Mouse (Mus musculus): ENCODE results near the gene Ly6g6d. TPM values are rescaled to one million over a fixed set of nuclear protein-coding genes. Genes with fewer than 3 reads are reported as not detected.

Gene Ly6g6d
- polyA plus RNA-seq, 1 experiment from 2014 or later, result 0.68 TPM

GRCm38 (mm10) chr17:35115046-35116019 is 37.5 kb upstream of the Ly6g6d start, which contains the start of gene Ly6g5b:
TSS of gene Ly6g5b (minus strand) at chr17:35115428.
- Histone ChIP-seq H3K27ac (no peak within 1 kb of the TSS), H3K4me2 (no peak within 1 kb of the TSS), H3K9me3 (no peaks in the 10 kb centered on the region), H3K36me3 (peaks cover 56% of the 10 kb centered on the region), H3K9ac (replicated peaks) (no peak within 1 kb of the TSS), H3K4me1 (replicated peaks) (peaks cover 8% of the 10 kb centered on the region), H3K27me3 (no peaks in the 10 kb centered on the region), H3K4me3 (replicated peaks) (no peak within 1 kb of the TSS)
- WGBS, result 83% methylated on average over 8 of the region's 8 CpGs
- ATAC-seq (ENCODE audit: insufficient number of reproducible peaks, insufficient read depth, low FRiP score, low TSS enrichment, low read depth), result no peak

GRCm38 (mm10) chr17:35111774-35112173 is 33.9 kb upstream of the Ly6g6d start:
- Histone ChIP-seq H3K9ac (replicated peaks) (no peak overlapping the region), H3K4me3 (replicated peaks) (no peak overlapping the region), H3K4me1 (replicated peaks) (no peaks in the 10 kb centered on the region), H3K27me3 (no peaks in the 10 kb centered on the region), H3K4me2 (no peak overlapping the region), H3K9me3 (no peaks in the 10 kb centered on the region), H3K27ac (no peak overlapping the region), H3K36me3 (peaks cover 30% of the 10 kb centered on the region)
- no peak for ATAC-seq (ENCODE audit: insufficient number of reproducible peaks, insufficient read depth, low FRiP score, low TSS enrichment, low read depth)
- 80% methylated on average over 9 of the region's 9 CpGs for whole genome bisulfite sequencing

- Histone ChIP-seq H3K4me3 (replicated peaks) (no peak within 1 kb of the TSS), H3K9ac (replicated peaks) (no peak within 1 kb of the TSS), H3K4me2 (no peak within 1 kb of the TSS), H3K27me3 (no peaks in the 10 kb centered on the region), H3K4me1 (replicated peaks) (peaks cover 6% of the 10 kb centered on the region; the same call in 1 of the 2 replicates), H3K36me3 (peaks cover 12% of the 10 kb centered on the region), H3K27ac (no peak within 1 kb of the TSS), H3K9me3 (no peaks in the 10 kb centered on the region)
- WGBS, result 80% methylated on average over 6 of the region's 6 CpGs
- no peak for ATAC-seq (ENCODE audit: insufficient number of reproducible peaks, insufficient read depth, low FRiP score, low TSS enrichment, low read depth)
These were observed 30.2 kb upstream of the Ly6g6d start, which contains the start of gene Ly6g5c for GRCm38 (mm10) chr17:35108097-35108496. TSS of gene Ly6g5c (plus strand) at chr17:35108279.

- Histone ChIP-seq H3K27me3 (no peaks in the 10 kb centered on the region), H3K27ac (no peak overlapping the region), H3K4me1 (replicated peaks) (peaks cover 6% of the 10 kb centered on the region; the same call in 1 of the 2 replicates), H3K36me3 (peaks cover 28% of the 10 kb centered on the region), H3K9ac (replicated peaks) (no peak overlapping the region), H3K9me3 (no peaks in the 10 kb centered on the region), H3K4me3 (replicated peaks) (no peak overlapping the region; the same call in 1 of the 2 replicates), H3K4me2 (0 out of 2 replicates have a peak overlapping the region, but pooled peaks have one; percentile 17)
- ATAC-seq (ENCODE audit: insufficient number of reproducible peaks, insufficient read depth, low FRiP score, low TSS enrichment, low read depth), result no peak
- WGBS, result 77% methylated on average over 3 of the region's 3 CpGs
These were observed 28.7 kb upstream of the Ly6g6d start for GRCm38 (mm10) chr17:35106522-35106921.

GRCm38 (mm10) chr17:35105740-35106389 is 28.0 kb upstream of the Ly6g6d start:
- Histone ChIP-seq H3K27ac (no peak overlapping the region), H3K9ac (replicated peaks) (peak overlapping the region; percentile 45; the same call in 1 of the 2 replicates), H3K36me3 (peaks cover 34% of the 10 kb centered on the region), H3K27me3 (no peaks in the 10 kb centered on the region), H3K4me2 (peak overlapping the region; percentile 17), H3K4me3 (replicated peaks) (no peak overlapping the region; the same call in 1 of the 2 replicates), H3K4me1 (replicated peaks) (peaks cover 6% of the 10 kb centered on the region; the same call in 1 of the 2 replicates), H3K9me3 (no peaks in the 10 kb centered on the region)
- WGBS, result 35% methylated on average over 13 of the region's 13 CpGs
- no peak for ATAC-seq (ENCODE audit: insufficient number of reproducible peaks, insufficient read depth, low FRiP score, low TSS enrichment, low read depth)

- no peak overlapping the region for H3K4me3 ChIP-seq (replicated peaks)
- peaks cover 45% of the 10 kb centered on the region for H3K36me3 ChIP-seq
- no peak overlapping the region for H3K4me2 ChIP-seq
- no peaks in the 10 kb centered on the region for H3K9me3 ChIP-seq
- no peak for ATAC-seq (ENCODE audit: insufficient number of reproducible peaks, insufficient read depth, low FRiP score, low TSS enrichment, low read depth)
- no peaks in the 10 kb centered on the region for H3K27me3 ChIP-seq
- H3K27ac ChIP-seq, result no peak overlapping the region
- no peak overlapping the region for H3K9ac ChIP-seq (replicated peaks)
- 83% methylated on average over 6 of the region's 6 CpGs for WGBS
- peaks cover 6% of the 10 kb centered on the region; the same call in 1 of the 2 replicates for H3K4me1 ChIP-seq (replicated peaks)
These were observed 26.9 kb upstream of the Ly6g6d start for GRCm38 (mm10) chr17:35104754-35105153.

- peaks cover 52% of the 10 kb centered on the region for H3K36me3 ChIP-seq
- ATAC-seq (ENCODE audit: insufficient number of reproducible peaks, insufficient read depth, low FRiP score, low TSS enrichment, low read depth), result no peak
- peaks cover 6% of the 10 kb centered on the region; the same call in 1 of the 2 replicates for H3K4me1 ChIP-seq (replicated peaks)
- WGBS, result 85% methylated on average over 7 of the region's 7 CpGs
- H3K9ac ChIP-seq (replicated peaks), result no peak overlapping the region
- H3K9me3 ChIP-seq, result no peaks in the 10 kb centered on the region
- no peak overlapping the region for H3K27ac ChIP-seq
- H3K27me3 ChIP-seq, result no peaks in the 10 kb centered on the region
- no peak overlapping the region for H3K4me2 ChIP-seq
- H3K4me3 ChIP-seq (replicated peaks), result no peak overlapping the region
These were observed 26.2 kb upstream of the Ly6g6d start for GRCm38 (mm10) chr17:35104079-35104478.

GRCm38 (mm10) chr17:35103221-35103690 is 25.4 kb upstream of the Ly6g6d start:
- ATAC-seq (ENCODE audit: insufficient number of reproducible peaks, insufficient read depth, low FRiP score, low TSS enrichment, low read depth), result no peak
- H3K27ac ChIP-seq, result no peak overlapping the region
- H3K9ac ChIP-seq (replicated peaks), result no peak overlapping the region
- H3K9me3 ChIP-seq, result no peaks in the 10 kb centered on the region
- no peaks in the 10 kb centered on the region for H3K27me3 ChIP-seq
- 71% methylated on average over 6 of the region's 6 CpGs for WGBS
- H3K36me3 ChIP-seq, result peaks cover 60% of the 10 kb centered on the region
- peaks cover 6% of the 10 kb centered on the region; the same call in 1 of the 2 replicates for H3K4me1 ChIP-seq (replicated peaks)
- H3K4me2 ChIP-seq, result no peak overlapping the region
- H3K4me3 ChIP-seq (replicated peaks), result no peak overlapping the region

- Histone ChIP-seq H3K27me3 (no peaks in the 10 kb centered on the region), H3K9ac (replicated peaks) (0 out of 2 replicates have a peak overlapping the region, but pooled peaks have one; percentile 9), H3K27ac (no peak overlapping the region), H3K4me2 (no peak overlapping the region; the same call in 1 of the 2 replicates), H3K4me1 (replicated peaks) (peaks cover 6% of the 10 kb centered on the region; the same call in 1 of the 2 replicates), H3K9me3 (no peaks in the 10 kb centered on the region), H3K36me3 (peaks cover 70% of the 10 kb centered on the region), H3K4me3 (replicated peaks) (no peak overlapping the region)
- 0 out of 2 replicates have a peak, but pooled peaks have one; percentile 20 for ATAC-seq (ENCODE audit: insufficient number of reproducible peaks, insufficient read depth, low FRiP score, low TSS enrichment, low read depth)
- WGBS, result 62% methylated on average over 8 of the region's 8 CpGs
These were observed 24.4 kb upstream of the Ly6g6d start for GRCm38 (mm10) chr17:35102299-35102698.

GRCm38 (mm10) chr17:35101161-35101560 is 23.3 kb upstream of the Ly6g6d start:
- Histone ChIP-seq H3K4me1 (replicated peaks) (peaks cover 5% of the 10 kb centered on the region; the same call in 1 of the 2 replicates), H3K36me3 (peaks cover 81% of the 10 kb centered on the region), H3K27me3 (no peaks in the 10 kb centered on the region), H3K4me2 (no peak overlapping the region), H3K9ac (replicated peaks) (no peak overlapping the region), H3K9me3 (no peaks in the 10 kb centered on the region), H3K27ac (no peak overlapping the region), H3K4me3 (replicated peaks) (no peak overlapping the region)
- ATAC-seq (ENCODE audit: insufficient number of reproducible peaks, insufficient read depth, low FRiP score, low TSS enrichment, low read depth), result no peak
- 86% methylated on average over 11 of the region's 11 CpGs for WGBS

All from limb, embryonic 12.5 days (tissue).